Mouse (Mus musculus): ENCODE measurements around the gene Alk.
A peak's percentile ranks its signal among the peaks of the same experiment; 100 is the strongest.

Alk gene

DNA sequence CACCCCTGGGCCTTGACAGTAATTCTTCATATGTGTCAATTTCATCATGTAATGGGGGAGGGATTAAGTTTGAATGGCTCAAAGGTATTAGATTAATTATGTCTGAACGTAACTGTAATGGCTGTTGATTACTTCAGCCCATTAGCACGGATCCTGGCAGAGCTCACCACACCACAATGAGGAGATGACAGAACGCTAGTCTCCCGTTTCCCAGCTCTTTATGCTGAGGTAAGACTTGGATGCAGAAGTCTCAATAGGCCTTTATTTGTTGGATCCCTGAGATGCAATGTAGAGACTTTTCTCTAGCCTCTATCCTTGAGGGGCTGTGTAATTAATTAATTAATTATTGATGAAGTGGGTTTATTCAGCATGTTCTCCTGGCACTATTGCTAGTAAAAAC lies 627.8 kb downstream of the Alk start:
- no peak for DNase-seq (ENCODE audit: low spot score)

DNA sequence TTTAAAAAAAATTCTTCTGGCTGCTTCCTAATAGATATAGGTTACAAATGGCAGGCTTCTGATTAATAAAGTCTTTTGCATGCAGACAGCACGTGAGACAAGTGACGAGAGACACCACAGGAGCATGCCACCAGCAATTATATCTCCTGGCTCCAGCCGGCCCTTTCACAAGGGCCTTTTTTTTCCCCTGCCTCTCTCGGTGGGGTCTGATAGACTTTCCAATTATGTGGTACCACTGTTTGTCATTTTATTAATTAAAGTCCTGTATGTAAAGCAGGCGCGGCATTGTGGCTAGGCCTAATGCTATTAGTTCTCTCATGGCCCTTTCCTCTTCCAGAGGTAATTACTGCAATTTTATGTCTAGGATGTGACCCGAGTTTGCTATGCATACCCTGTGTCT lies 630.7 kb downstream of the Alk start:
- DNase-seq (ENCODE audit: low spot score): no peak

DNA sequence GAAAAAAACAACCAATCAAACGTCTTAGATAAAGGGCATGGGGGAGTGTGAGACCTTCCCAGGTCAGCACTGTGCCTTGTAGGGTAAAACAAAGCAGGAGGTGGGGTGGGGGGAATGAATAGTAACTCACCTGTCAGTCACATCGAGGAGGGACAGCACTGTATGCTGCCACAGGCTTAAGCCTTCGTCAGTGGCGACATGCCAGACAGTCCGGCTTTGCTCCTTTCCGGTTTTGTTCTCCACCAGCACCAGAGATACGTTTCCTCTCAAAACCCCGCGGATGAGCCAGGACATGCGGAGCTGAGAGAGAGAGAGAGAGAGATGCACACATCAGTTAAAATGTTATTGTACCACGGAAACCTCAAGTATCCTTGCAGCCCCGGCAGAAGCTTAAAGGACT lies 637.1 kb downstream of the Alk start:
- DNase-seq (ENCODE audit: low spot score): no peak

DNA sequence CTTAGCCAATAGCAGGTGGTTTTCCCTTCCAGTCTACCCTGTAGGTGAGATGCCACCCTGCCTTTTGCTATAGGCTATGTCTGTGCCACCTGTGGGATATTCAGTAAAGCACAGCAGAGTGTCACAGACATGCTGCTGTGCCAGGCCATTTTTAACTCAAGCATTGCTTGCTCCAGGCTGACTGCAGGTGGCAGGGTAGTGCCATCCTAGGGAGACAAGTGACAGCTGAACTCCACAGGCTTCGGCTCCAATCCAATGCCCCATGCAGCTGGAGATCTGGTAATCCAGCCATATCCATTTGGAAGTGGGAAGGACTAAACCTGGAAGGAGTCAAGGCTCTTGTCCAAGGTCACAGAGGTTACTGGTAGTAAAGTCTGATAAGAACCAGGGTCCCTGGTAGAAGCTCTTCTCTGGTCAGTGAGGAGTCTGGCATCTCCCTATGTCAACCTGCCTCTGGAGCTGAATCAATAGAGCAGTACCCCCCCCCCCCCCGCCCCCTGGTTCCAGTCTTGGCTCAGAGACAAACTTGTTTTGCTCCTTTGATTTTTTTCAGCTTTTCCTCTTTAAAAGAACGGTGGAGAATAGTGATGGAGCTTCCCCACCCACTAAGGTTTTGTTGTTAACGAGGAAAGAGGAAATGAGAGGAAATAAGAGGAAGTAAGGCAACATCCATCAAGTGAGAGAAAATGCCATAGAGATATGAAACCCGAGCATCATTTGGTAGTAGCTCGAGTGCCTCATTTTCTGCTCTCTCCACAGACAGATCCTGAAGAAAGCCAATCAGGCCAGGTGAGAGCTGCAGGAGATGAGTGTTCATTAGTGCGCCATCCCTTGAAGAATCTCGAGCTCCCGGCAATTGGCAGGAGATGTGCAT lies 638.5 kb downstream of the Alk start:
- DNase-seq (ENCODE audit: low spot score): no peak

DNA sequence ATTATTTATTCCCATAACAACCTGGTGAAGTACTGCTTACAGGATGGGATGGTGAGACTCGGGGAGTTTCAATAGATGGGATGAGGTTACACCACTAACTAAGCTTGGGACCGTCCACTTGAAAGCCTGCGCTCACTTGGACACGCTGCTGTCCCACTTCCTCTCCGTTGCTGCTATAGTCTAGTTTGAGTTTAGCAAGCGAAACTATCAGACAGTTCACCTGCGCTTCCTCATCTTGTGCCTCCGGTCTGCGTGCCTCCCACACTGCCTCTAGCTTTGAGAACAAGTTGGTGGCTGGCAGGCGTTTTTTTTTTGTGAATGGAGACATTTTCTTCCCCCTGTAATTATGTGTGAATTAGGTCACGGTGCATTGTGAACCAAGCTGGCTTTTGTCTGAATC lies 639.8 kb downstream of the Alk start:
- DNase-seq (ENCODE audit: low spot score): no peak

DNA sequence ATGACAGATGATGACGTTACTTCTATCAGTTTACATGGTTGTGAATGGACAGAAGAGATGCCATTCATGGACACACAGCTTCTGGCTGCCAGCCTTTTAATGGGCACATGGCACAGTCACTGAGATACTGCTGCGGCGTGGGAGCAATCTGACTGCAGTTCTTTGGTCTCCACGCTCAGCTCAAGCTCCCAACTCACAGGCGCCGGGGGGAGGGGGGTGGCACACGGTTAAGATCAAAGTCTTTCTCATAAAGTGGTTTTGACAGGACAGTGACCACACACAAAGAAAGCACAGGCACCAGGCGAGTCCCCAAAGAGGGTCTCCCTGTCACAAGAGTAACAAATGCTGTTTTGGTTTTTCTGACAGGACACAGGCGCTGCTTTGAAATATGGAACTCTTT lies 641.7 kb downstream of the Alk start:
- DNase-seq (ENCODE audit: low spot score): no peak

DNA sequence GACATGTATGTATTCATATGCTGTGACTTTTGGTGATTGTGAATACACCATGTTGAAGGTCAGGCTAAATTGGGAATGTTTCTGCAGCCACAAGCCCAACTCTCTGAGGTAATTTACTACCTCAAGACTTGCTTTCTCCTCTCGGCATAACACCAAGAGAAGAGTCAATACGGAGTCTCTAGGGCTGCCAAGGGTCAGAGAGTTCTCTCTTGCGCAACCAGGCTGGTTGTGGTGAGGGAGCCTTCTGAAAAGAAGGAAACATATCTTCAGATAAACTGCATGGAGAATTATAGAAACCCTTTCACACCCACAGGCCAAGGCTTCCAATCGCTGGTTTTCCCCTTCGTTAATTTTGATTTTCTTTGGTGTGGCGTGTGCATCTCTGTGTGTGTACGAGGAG lies 649.4 kb downstream of the Alk start:
- no peak for DNase-seq (ENCODE audit: low spot score)

DNA sequence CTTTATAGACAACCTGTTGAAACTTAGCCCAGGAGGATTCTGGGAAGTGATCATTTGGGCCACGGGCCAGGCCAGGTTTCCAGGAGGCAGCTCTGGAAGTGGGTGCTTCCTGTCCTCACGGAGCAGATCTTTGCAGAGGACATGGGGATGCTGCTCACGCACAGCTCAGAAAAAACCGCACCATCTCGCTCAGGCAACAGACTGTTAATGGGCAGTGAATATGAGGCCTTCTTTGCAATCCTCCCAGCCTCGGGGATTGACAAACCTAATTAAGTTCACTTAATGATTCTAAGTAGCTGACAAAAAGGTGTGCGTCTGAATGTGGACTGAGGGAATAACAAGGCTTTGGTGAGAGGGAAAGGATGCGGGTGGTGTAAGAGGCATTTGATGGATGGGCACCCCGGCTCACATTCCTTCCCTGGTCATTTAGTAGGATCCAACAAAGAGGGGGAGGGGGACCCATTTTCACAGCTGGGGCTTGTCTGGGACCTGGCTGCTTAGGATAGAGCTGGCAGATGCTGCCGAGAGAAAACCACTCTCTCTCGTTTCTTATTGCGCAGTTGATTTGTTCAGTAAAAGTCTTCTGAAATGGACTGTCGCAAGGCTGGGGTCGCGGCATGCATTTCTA lies 650.1 kb downstream of the Alk start:
- no peak for DNase-seq (ENCODE audit: low spot score)

DNA sequence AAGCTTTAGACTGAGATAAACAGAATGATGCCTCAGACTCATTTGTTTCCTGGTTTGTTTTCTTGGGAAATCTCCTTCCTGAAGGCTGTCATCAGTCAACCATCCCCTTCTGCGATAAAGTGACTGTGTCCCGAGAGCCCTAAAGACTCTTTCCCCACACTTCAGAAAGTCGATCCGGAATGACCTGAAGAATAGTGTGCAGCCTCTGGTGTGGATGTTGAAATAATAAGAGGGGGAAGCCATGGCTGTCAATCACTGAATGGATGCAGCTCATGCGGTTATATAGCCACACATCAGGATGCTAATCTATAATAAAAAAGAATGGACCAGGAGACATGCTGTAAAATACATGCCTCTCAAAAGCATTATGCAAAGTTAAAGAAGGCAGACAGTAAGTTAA lies 653.5 kb downstream of the Alk start:
- no peak for DNase-seq (ENCODE audit: low spot score)

DNA sequence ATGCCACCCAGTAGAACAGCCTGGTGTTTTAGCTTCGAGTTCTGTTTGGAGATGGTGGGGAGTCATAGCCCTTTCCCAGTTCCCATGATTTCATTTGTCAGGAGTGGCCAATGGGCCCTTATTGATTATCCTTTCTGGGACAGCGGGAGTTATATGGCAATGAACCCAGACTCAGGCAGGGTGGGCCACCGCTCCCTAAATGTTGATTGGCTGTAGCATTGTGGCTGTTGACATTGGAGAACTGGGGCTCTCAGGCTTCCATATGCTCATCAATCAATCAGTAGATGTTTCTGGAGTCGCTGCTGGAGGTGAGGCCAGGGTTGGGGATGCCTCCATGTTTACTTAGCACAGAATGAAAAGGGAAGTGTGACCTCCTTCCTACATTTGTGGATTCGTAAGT lies 655.7 kb downstream of the Alk start:
- DNase-seq (ENCODE audit: low spot score): no peak

DNA sequence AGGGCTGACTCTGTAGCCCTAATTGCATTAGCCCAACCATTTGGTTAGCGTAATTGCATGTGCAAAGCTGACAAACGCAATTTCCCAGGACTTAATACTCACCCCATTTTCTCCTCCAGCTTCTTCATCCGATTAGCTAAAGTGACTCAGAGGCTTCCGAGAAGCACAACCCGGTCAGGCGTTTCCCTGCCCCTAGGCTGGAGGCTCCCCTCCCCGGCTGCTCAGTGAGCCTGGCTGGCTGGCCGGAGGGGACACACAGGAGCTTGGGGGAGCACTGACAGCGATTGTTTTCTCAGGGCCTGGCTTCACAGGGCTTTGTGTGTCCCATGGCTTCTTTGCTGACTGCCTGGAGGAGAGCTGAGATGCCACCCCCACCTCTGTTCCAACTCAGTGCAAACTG lies 657.0 kb downstream of the Alk start:
- no peak for DNase-seq (ENCODE audit: low spot score)

DNA sequence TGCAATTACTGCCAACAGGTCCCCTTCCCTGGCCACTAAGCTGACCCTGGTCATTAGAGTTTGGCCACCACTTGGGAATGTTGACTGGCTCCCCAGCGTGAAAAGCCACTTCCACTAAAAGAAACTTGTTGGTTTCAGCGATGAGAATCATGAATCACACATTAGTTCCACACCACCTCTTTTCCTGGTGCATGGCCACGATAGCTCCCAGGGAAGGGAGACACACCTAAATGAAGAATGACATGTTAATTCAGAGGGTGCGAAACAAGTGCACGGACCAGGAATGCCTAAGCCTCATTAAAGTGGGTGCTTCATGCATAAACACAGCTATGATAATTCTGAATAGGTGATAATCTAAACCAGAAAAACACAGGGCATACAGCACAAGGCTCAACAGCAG lies 660.4 kb downstream of the Alk start:
- DNase-seq (ENCODE audit: low spot score): no peak

DNA sequence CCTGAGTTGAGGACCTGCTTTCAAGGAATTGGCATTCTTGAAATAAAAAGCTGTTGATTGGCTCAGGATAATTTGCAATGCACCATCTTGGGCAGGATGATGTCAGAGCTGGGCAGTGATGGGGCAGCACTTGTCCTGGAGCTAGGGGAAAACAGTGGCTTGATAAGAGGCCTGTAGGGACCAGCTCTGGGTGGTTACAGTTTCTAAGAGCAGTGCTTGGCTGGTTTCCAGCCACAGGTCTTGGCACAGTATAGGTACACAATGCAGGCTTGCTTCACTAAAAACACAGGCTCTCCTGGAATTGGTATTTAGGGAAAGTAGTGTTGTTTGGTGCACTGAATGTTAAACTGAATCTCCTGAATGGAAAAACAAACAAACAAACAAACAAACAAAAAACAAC lies 662.4 kb downstream of the Alk start:
- no peak for DNase-seq (ENCODE audit: low spot score)

DNA sequence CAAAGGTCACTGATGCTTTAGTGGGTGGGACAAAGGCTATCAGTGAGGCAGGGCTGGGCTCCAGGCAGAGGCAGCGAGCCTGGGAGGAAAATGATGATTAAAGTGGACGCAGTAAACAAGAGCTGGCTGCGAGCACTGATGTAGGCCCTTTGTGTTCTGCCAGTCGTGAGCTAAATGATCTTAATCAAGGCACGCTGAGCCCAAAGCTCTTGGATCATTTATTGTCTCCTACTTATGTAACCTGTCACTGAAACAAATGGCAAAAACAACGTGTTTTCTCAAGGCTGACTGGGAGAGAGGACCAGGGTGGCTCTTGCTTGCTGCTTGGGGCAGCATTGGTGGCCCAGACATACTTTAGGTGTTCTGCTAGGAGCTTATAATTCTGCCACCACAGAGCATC lies 663.0 kb downstream of the Alk start:
- DNase-seq (ENCODE audit: low spot score): no peak

DNA sequence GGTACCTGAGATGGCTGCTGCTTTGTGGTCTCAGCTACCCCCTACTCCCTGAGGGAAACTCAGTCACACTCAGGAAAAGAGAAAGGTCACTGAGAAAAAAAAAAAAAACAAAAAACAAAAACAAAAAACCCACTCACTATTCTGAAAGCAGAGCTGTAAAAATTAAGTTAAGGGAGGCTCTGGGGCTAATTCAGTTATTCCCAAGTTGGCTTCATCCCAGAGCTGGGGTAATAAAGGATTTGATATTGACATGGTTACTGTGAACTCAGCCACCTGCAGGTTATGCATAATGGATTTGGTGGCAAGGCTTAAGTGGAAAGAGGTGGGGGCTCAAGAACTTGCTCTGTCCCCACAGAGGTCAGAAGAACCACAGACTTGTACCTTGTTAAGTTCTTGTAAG lies 667.7 kb downstream of the Alk start:
- no peak for DNase-seq (ENCODE audit: low spot score)

DNA sequence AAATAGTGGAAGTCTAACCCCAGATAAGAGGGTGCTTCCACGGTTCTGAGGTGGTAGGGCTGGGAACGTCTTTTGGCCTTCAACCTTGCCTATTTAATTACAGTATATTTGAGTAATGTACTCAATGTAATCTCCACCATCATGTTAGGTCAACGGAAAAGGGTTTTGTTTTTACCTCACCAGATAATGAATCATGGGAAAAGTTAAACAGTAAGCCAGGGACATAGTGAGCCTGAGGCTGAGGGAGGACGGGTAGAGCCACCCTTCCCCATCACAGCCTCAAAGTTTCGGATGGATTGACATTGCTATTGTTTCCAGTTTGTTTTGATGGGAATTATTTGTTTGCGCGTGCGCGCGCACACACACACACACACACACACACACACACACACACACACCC lies 668.6 kb downstream of the Alk start:
- no peak for DNase-seq (ENCODE audit: low spot score)

DNA sequence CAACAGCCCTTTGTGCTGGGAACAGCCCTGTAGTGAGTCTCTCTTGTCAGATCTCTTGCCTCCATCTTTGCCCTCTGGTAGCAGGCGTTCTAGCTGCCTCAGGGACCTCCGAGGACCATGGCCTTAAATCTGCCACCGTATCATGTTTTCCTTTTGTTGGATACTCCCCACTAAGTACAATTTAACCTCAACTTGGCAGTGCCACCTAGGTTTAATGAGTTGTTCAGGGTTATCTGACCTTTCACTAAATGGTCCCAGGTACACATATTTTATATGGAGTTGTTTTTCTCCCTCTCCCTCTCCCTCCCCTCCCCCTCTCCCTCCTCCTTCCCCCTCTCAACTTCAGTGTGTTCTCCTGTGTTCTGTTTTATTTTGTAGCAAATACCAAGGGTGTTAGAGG lies 669.1 kb downstream of the Alk start:
- no peak for DNase-seq (ENCODE audit: low spot score)

DNA sequence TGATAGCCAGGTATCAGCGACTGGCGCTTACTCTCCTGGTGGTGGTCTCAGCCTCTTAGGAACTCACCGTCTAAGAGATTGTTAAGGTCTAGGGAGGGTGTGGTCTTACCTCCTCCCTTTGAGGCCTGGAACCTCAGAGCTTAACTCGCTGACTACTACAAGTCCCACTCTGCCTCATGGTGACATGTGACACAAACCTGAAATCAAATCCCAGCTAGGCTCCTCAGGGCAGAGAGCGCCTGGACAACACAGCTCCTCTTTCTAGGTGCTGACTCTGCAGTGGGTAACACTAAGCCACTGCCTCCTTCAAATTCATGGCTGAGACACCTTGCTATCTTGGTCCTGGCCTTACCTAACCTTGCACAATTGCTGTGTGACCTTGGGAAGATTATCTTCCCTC lies 689.5 kb downstream of the Alk start:
- no peak for DNase-seq (ENCODE audit: low spot score)

DNA sequence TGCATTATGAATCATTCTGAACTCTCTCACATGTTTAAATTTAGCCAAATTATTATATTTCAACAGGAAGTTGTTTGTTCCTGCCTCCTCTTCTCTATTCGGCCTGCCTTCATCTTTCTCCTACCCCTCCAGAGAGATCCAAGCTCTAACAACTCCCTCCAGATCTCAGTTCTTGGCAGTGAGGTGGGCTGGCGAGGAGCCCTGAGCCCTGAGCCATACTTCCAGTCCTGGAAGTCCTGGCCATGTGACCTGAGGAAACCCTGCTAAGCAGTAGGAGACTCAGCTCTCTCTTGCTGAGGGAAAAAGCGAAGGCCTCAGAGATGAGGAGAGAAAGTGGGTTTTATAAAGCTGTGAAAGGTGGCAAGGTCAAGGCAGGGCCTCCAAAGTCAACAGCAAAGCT lies 689.9 kb downstream of the Alk start:
- peak; percentile 25 for DNase-seq (ENCODE audit: low spot score)

DNA sequence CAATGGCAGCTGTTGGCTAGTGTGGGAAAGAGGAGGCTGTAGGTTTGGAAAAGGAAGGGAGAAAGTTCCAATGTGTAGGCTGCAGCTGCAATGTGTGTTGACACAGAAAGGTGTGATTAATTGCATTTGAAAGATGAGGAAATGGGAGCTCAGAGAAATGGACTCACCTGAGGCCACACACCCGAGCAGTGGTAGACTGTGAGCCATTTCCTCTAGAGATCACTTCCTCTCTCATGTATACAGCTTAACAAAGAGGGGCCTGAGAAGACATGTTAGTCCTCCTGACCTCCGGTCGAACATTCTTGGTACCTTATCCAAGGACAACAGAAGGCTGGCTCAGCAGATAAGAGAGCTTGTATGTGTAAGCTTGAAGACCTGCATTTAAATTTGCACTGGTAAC lies 691.2 kb downstream of the Alk start:
- DNase-seq (ENCODE audit: low spot score): no peak

DNA sequence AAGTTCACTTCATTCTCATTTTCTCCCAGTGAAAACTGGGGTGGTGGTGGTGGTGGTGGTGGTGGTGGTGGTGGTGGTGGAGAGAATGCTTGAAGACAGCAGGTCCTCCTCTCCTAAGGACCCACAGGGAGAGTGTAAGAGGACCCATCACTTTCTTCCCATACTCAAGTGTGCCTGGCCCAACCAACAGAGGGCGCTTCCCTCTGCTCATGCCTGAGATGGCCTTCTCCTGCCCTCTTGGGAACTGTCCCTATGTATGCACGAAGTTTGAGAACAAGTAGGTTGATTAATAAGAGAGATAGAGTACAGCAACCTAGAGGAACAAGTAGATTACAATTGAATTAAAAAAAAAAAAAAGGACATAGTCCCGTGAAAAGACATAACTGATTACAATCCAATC lies 695.3 kb downstream of the Alk start:
- no peak for DNase-seq (ENCODE audit: low spot score)

DNA sequence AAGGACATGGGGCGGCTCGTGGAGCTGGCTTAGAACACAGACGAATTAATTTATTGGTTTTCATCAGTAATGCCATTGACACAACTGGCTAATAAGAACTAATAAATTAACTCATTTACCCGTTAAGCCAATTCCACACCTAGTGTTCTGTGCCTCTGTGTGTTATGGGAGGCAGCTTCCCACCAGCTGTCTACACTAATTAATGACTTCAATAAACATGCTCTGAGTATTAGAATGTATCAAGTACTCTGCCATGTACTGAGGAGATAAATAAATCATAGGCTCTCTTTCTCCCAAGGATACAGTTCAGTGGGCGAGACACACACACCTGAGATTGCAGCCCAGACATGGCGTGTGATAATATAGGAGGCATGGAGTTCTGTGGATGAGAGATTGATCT lies 723.1 kb downstream of the Alk start:
- no peak for DNase-seq (ENCODE audit: low spot score)

DNA sequence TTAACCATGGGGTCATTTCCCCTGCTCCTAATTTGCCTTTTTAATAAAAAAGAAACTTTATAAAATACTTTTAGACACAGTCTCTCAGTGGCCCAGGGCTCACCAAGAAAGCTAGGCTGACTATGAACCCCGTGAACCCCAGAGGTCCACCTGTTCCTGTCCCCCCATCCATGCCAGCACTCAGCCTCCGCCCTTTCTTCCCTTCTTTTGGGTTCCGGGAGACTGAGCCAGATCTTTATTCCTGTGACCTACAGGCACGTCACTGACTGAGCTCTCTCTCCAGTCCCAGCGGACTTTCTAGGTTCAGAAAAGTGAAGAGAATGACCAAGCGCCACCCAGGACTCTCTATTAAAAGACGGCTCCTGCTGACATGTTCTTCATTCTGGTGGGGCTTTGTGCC lies 728.9 kb downstream of the Alk start:
- no peak for DNase-seq (ENCODE audit: low spot score)

DNA sequence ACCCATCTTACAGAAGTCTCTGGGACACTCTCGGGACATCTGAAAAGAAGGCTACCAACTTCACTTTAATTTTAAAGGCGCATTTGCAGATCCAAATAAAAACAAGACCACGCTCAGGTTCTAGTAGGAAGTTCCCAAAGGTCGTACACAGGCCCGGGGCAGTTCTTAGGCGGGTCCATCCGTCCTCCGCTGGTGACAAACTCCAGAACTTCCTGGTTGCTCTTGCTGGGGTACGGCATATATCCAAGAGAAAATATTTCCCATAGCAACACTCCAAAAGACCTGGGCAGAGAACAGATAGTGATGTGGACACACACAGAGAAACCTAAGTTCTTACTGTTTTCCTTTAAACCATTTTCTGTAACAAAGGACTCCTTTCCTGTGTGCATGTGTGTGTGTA lies 729.6 kb downstream of the Alk start:
- DNase-seq (ENCODE audit: low spot score): no peak

Measured in testis, postnatal 14 days (tissue).